Mouse (Mus musculus) kidney, adult 2 months (tissue): Measurements from ENCODE around the gene Sbno1.

Experiments used
- CTCF ChIP-seq: fragments of 200-500 bp; conservative IDR thresholded peaks from 2 replicates; pipeline ENCODE4 v1.5.1; 2011; ENCODE audit warnings: low read depth, mild to moderate bottlenecking, control low read depth, low read length, moderate library complexity, mixed read lengths; ENCODE audit not compliant: insufficient read depth, insufficient read length
- POLR2A ChIP-seq: fragments of 200-500 bp; IDR thresholded peaks from one replicate; pipeline ENCODE4 v1.6.1; 2011; ENCODE audit warnings: low read depth, low read length, control low read depth

DNA sequence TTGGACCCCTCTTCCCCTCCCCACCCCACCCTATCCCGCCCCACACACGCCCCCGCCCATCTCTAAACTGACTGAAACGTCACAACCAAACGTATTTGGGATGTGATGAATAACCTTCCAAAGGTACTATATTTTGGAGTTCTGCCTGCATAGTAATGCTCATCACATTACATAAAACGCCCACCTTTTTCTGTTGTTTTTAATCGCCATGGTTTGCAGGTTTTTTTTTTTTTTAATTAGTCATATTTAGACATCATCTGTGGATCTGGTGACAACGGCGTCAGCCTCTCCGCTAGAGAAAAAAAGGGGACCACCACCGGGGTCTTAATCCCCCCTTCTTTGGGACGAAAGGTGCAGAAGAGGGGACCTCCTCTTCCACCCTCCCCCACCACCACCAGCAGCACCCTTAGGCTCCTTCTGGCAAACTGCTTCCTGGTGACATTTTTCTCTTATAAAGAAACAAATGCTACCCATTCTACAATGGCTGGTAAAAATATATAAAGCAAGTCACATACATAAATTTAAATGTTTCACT, 70.3 kb downstream of the Sbno1 start:
- TF ChIP-seq CTCF (no peak), POLR2A (no peak)
